Mouse (Mus musculus): ENCODE results near the gene Clcn5.

DNA sequence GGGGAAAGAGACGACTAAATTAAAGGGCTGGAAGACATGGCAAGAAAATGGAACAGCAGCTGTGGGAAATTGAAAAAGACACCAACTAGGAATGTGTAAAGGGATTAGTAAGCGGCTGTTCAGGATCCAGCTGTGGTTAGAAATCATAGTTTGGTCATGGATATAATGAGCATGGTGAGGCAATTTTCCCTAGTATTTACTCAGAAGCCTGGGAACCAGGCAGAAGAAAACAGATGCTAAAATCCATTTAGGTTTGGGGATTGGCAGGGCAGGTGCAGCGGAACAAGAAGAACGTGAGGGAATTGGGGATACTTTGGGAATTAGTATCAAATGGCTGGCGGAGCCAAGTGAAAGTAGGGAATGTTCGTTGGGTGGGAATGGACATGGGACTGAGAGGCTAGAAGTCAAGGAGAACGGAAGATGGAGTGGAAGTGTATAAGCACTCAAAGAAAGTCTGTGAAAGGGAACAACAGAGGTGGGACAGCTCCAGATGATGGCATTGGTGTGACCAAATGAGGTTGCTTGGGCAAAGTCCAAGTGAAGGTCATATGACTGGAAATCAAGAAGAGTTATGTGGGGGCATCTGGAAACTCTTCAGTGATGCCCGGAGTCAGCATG is 26.9 kb downstream of the Clcn5 start:
- TF ChIP-seq CTCF (IDR thresholded peaks at IDR 0.05; ENCODE audit: borderline replicate concordance, insufficient read depth, low read length) (no peak), POLR2A (IDR thresholded peaks at IDR 0.05; ENCODE audit: low read depth, low read length) (no peak)

Data from embryonic fibroblast, embryonic 13.5 days (primary cell).